Comparison of ENCODE assay signal across 6 mouse cellular contexts in genomic region chr4:111900491-111900890, GRCm38 (mm10). TPM values are rescaled to one million over a fixed set of nuclear protein-coding genes. Genes with fewer than 3 reads are reported as not detected.
"Had no signal": no experiment of that assay in that cellular context is flagged by ENCODE, and none has a peak within 500 bp of the region (broad histone marks: within the 10 kb centered on the region; RNA-seq: fewer than 3 reads in every experiment).

No protein-coding gene starts in this region.

RNA-seq across cellular contexts. Expression of gene Slc5a9, which starts 2.2 kb away (rescaled TPM):
- polyA plus RNA-seq: neural tube, embryonic 12.5 days; neural tube, embryonic 14.5 days; neural tube, embryonic 15.5 days had no signal

RNA-seq across cellular contexts. Expression of gene Skint8, which starts 18.7 kb away (rescaled TPM):
- polyA plus RNA-seq: neural tube, embryonic 12.5 days; neural tube, embryonic 13.5 days; neural tube, embryonic 14.5 days; neural tube, embryonic 15.5 days; small intestine, adult 2 months; spleen, adult 2 months had no signal
